Mouse (Mus musculus) cortical plate, adult 2 months (tissue): ENCODE measurements at regions not wholly inside any gene's neighbourhood (a gene's known extent, or its start where the extent isn't known, plus 50 kb on each side); places are given as distances from the start of the nearest gene placed in this dataset.

Experiments
- H3K27ac ChIP-seq: fragments of 200-500 bp; 2 replicates; pipeline ENCODE4 v1.5.1; 2012; ENCODE audit warnings: low read length, control low read depth, inconsistent platforms; ENCODE audit not compliant: insufficient read depth
- H3K4me1 ChIP-seq: fragments of 200-500 bp; 2 replicates; pipeline ENCODE4 v1.6.1; 2011; ENCODE audit warnings: low read length; ENCODE audit not compliant: control insufficient read depth, insufficient read depth
- H3K4me3 ChIP-seq: fragments of 200-500 bp; 2 replicates; pipeline ENCODE4 v1.5.1; 2011; ENCODE audit warnings: mild to moderate bottlenecking, low read length, control low read depth; ENCODE audit not compliant: insufficient read depth
- CTCF ChIP-seq: fragments of 200-500 bp; IDR thresholded peaks from 2 replicates; pipeline ENCODE4 v1.5.1; 2011; ENCODE audit warnings: mild to moderate bottlenecking, control low read depth, low read length; ENCODE audit not compliant: insufficient read depth; ENCODE audit errors: extremely low read depth
- POLR2A ChIP-seq: fragments of 200-500 bp; IDR thresholded peaks from 2 replicates; pipeline ENCODE4 v1.6.1; 2011; ENCODE audit warnings: mild to moderate bottlenecking, low read length, control low read depth; ENCODE audit not compliant: insufficient read depth; ENCODE audit errors: extremely low read depth

DNA sequence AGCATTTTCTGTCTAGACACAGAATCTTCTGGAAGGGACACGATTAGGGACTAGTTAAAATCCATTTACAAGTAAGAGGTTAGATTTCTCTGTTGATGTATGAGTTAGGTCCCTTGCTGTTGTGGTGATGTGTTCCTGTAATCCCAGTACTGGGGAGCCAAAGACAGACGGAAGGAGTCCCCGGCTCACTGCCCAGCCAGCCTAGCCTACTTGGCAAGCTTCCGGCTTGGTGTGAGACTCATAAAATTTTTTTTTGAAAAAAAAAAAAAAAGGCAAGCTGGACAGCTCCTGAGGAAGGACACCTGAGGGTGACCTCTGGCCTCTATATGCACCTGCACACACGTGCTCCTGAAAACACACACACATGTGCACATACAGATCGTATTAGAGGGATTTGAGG, 76.7 kb upstream of the Slc22a12 start:
- no peak for TF ChIP-seq CTCF
- TF ChIP-seq POLR2A: no peak
- Histone ChIP-seq H3K27ac (no peak overlapping the region), H3K4me1 (no peaks in the 10 kb centered on the region)

DNA sequence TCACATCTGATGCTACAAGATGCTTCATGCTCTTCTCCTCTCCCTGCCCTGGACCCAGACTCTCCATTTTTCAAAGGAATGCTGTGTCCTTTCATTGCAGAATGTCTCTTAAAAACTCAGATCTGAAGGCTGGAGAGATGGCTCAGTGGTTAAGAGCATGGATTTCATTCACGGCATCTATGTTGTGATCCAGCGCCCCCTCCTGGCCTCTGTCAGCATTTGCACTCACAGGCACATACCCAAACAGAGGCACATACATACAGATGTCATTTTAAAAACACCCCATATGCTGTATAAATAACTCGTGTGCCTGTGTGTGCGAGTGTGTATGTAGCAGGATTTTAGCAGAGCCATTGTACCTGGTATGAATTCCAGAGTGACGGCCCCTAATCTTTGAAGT, 73.8 kb upstream of the Slc22a12 start:
- TF ChIP-seq POLR2A: no peak
- no peak for TF ChIP-seq CTCF
- H3K4me1 ChIP-seq: peaks cover 3% of the 10 kb centered on the region; the same call in 1 of the 2 replicates
- no peak overlapping the region for H3K27ac ChIP-seq
- no peak overlapping the region for H3K4me3 ChIP-seq

More for the DNA sequence above, 76.7 kb upstream of the Slc22a12 start:
- no peak overlapping the region for H3K4me3 ChIP-seq

DNA sequence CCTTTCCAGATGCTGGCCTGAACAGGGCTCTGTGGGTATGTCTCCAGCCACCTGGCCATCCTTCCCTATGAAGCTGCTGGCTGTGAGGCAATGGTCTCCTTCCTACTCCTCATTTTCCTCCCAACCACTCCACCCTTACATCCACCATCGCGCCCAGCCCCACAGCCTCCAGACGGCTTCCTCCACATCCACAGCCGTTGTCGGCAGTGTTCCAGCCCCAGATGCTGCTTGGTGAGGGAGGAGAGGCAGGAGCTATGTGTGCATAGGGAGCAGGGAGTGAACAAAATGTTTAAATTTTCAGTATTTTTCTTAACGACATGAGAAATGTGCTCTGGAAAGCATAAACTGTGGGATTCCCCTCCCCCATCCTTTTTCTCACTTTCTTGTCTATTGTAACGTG, 69.6 kb upstream of the Slc22a12 start:
- TF ChIP-seq CTCF (no peak), POLR2A (no peak)
- Histone ChIP-seq H3K4me1 (peaks cover 3% of the 10 kb centered on the region; the same call in 1 of the 2 replicates), H3K4me3 (no peak overlapping the region), H3K27ac (no peak overlapping the region)

DNA sequence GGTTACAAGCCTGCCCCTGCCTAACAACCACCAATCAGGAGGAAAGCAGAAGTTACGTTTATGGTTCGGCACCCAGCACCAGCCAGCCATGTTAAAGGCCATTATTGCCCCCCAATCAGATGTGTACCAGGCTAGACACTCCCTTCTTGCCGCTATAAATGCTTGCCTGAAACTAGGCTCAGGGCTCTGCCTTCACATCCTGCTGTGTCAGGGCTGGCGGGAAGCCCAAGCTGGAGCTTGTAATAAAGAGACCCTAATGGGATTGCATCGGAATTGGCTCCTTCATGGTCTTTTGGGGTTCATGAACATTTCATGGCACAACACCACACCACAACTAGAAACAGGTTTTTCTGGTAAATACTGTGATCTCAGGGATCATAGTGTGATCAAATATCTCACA, 69.1 kb upstream of the Slc22a12 start:
- peaks cover 3% of the 10 kb centered on the region; the same call in 1 of the 2 replicates for H3K4me1 ChIP-seq
- no peak for TF ChIP-seq POLR2A
- no peak for TF ChIP-seq CTCF

DNA sequence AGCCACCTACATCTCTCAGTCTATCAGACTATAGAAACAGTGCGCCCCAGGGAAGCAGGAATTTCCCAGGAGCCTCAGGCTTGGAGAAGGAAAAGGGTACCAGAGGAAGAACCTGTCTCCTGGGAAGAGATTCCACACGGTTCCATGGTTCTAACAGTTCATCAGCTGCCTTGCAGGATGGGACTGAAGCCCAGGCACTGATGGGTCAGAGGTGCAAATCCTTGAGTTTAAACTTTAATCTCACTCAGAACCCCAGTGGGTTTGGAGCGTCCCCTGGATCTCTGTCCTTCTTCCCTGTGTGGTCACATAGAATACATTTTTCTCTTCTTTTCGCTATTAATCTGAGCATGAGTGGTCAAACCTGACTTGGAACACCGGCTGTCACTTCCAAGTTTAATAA, 67.9 kb upstream of the Slc22a12 start:
- H3K4me3 ChIP-seq: no peak overlapping the region
- H3K4me1 ChIP-seq: peaks cover 3% of the 10 kb centered on the region; the same call in 1 of the 2 replicates
- TF ChIP-seq POLR2A (no peak), CTCF (no peak)
- no peak overlapping the region for H3K27ac ChIP-seq

More for the DNA sequence above, 69.1 kb upstream of the Slc22a12 start:
- no peak overlapping the region for H3K27ac ChIP-seq
- no peak overlapping the region for H3K4me3 ChIP-seq

DNA sequence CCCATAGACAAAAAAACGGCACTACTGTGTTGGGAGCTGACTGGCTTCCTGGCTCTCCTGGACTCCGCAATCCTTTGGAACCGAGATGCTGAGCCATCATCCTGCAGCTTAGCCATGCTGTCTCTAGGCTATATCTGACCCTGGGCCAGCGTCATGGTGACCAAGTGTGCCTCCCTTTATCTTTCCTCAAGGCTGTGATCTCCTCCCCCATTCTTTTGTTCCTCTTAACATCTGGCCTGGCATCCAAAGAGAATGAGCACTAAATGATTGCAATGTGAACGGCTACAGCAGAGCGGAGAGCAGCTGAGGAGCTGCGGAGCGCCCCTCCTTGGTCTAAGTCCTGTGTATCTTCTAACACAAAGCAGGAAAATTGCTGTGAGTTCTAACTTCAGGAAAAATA, 67.2 kb upstream of the Slc22a12 start:
- H3K27ac ChIP-seq: no peak overlapping the region
- no peak overlapping the region for H3K4me3 ChIP-seq
- TF ChIP-seq POLR2A (no peak), CTCF (no peak)
- peaks cover 3% of the 10 kb centered on the region; the same call in 1 of the 2 replicates for H3K4me1 ChIP-seq

DNA sequence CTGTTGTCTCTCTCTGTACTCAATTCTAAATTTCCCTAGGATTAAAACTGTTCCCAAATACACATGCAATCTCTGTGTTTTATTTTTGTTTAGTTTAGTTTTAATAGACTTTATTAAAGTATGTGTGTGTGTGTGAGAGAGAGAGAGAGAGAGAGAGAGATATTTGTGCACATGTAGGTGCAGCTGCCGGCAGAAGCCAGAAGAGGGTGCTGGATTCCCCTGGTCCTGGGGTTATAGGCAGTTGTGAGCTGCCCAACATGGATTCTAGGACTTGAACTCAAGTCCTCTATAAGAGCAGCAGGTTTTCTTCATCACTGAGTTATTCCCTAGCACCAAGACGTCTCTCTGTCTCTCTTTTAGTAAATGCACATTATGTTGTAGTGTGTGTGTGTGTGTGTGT, 64.7 kb upstream of the Slc22a12 start:
- Histone ChIP-seq H3K4me1 (peaks cover 3% of the 10 kb centered on the region; the same call in 1 of the 2 replicates), H3K4me3 (no peak overlapping the region), H3K27ac (no peak overlapping the region)
- TF ChIP-seq POLR2A (no peak), CTCF (0 out of 2 replicates have a peak, but pooled peaks have one; percentile 4)

DNA sequence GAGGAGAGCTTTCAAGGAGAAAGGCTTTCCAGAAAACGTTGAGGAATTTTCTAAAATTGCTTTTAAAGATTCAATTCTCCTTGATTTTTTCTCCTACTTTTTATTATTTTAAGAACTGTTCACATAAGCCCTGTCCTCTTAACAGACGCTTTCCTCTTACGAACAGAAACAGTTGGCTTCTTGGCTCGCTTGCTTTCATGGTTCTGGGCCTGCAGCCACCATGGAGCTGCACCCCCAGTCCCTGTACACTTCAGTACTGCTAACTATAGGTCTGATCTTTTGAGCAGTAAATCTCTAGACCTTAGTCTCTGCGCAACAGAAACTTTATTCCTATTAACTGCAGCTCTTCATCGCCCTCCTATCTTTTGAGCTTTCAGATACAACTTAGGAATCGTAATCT, 63.8 kb upstream of the Slc22a12 start:
- Histone ChIP-seq H3K4me1 (no peaks in the 10 kb centered on the region), H3K27ac (no peak overlapping the region), H3K4me3 (no peak overlapping the region)
- TF ChIP-seq CTCF (no peak), POLR2A (no peak)

DNA sequence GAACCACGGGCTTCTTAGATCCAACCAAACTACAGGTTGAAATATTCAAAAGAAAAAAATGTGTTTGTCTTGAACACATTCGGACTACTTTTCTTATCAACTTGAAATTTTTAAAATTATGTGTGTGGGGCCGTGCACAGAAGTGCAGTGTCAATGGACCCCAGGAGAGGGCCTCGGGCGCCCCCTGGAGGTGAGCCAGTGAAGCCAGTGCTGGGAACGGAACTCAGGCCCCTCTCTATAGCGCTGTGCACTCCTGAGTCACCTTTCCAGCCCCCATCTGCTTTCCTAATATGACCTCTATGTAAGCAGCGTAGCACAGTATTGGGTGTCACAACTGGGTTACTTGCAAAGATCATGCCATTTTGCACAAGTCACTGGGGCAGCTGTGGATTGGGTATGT, 61.9 kb upstream of the Slc22a12 start:
- Histone ChIP-seq H3K27ac (no peak overlapping the region), H3K4me3 (no peak overlapping the region), H3K4me1 (no peaks in the 10 kb centered on the region)
- no peak for TF ChIP-seq CTCF
- TF ChIP-seq POLR2A: no peak

DNA sequence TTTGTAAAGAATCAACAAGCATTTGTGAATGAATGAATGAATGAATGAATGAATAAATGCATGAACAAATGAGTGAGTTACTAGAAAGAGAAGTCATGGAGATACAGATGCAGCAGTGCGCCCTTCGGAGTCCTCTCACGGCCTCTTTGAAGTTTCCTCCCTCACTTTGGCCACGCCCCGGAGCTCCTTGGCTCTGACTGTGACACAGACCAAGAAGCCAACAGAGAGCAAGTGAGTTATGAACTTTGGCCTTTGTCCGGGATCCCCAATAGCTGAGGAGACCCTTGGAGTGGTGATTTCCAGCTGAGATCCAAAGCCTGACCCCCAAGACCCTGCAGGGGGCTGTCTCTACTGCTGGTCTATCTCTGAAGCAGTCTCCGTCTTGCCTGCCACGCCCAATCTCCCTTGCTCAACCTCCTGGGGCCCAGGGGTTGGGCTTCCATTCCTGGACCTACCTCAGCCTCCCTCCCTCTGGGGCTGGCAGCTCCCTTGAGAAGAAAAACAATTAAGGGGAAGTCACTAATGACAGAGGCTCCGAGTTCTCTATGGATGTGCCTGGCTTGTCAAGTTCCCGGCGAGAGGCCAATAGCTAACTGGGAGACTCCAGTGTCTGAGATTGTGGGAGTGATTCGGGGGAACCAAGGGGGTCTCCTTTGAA, 58.2 kb upstream of the Slc22a12 start:
- Histone ChIP-seq H3K4me1 (no peaks in the 10 kb centered on the region), H3K4me3 (no peak overlapping the region), H3K27ac (no peak overlapping the region)
- TF ChIP-seq CTCF: no peak
- no peak for TF ChIP-seq POLR2A

DNA sequence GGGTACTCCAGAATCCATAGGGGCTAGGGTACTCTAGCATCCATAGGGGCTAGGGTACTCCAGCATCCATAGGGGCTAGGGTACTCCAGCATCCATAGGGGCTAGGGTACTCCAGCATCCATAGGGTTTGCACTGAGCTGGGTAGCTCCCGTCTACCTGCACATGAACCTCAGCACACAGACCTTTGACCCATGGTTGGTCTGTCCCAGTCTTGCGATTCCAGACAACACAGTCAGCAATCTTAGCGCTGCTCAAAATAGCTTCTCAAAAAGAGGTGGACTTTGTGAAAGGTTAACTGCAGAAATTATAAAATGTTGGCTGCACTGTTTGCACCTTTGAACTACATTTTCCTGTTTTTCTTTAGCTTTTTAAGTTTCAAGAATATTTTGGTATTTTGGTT, 56.4 kb upstream of the Slc22a12 start:
- no peak overlapping the region for H3K27ac ChIP-seq
- no peak overlapping the region for H3K4me3 ChIP-seq
- no peak for TF ChIP-seq CTCF
- TF ChIP-seq POLR2A: no peak

More for the DNA sequence above, 56.4 kb upstream of the Slc22a12 start:
- H3K4me1 ChIP-seq: no peaks in the 10 kb centered on the region
